Mouse (Mus musculus) cerebellum, adult 18-20 months (tissue): Measurements from ENCODE around the gene Adora3.
A peak's percentile ranks its signal among the peaks of the same experiment; 100 is the strongest.

Experiments used
- DNase-seq, 2 experiments: peaks; one replicate each; pipeline ENCODE4 v3.0.0; 2021

The Adora3 gene

GRCm38 (mm10) chr3:105877252-105877803, 6.7 kb downstream of the Adora3 start:
- DNase-seq = no peak

GRCm38 (mm10) chr3:105877919-105878318, 7.3 kb downstream of the Adora3 start:
- DNase-seq = no peak

GRCm38 (mm10) chr3:105878751-105879150, 8.1 kb downstream of the Adora3 start:
- DNase-seq = no peak

GRCm38 (mm10) chr3:105880419-105880818, 9.8 kb downstream of the Adora3 start:
- no peak for DNase-seq

- no peak for DNase-seq
Measured at GRCm38 (mm10) chr3:105882105-105882504, 11.4 kb downstream of the Adora3 start.

GRCm38 (mm10) chr3:105883111-105883510, 12.5 kb downstream of the Adora3 start:
- no peak for DNase-seq

GRCm38 (mm10) chr3:105888961-105889360, 18.3 kb downstream of the Adora3 start:
- no peak for DNase-seq

GRCm38 (mm10) chr3:105890220-105890619, 19.6 kb downstream of the Adora3 start:
- no peak for DNase-seq

- no peak for DNase-seq
Measured at GRCm38 (mm10) chr3:105891141-105891540, 20.5 kb downstream of the Adora3 start.

GRCm38 (mm10) chr3:105891760-105892571, 21.3 kb downstream of the Adora3 start:
- no peak for DNase-seq

- no peak for DNase-seq
Measured at GRCm38 (mm10) chr3:105892572-105893495, 22.2 kb downstream of the Adora3 start.

- no peak for DNase-seq
Measured at GRCm38 (mm10) chr3:105893941-105894391, 23.3 kb downstream of the Adora3 start.

GRCm38 (mm10) chr3:105894601-105895592, 24.2 kb downstream of the Adora3 start:
- peak; percentile 20 to 31 for DNase-seq

- DNase-seq = no peak
Measured at GRCm38 (mm10) chr3:105896811-105897210, 26.2 kb downstream of the Adora3 start.

- no peak for DNase-seq
Measured at GRCm38 (mm10) chr3:105898325-105898724, 27.7 kb downstream of the Adora3 start.

- no peak for DNase-seq
Measured at GRCm38 (mm10) chr3:105898861-105899260, 28.2 kb downstream of the Adora3 start.

- peak; percentile 76 to 84 for DNase-seq
Measured at GRCm38 (mm10) chr3:105899394-105900147, 28.9 kb downstream of the Adora3 start.

- no peak for DNase-seq
Measured at GRCm38 (mm10) chr3:105900266-105900665, 29.6 kb downstream of the Adora3 start.

GRCm38 (mm10) chr3:105900716-105901115, 30.1 kb downstream of the Adora3 start:
- no peak for DNase-seq

- DNase-seq = no peak
Measured at GRCm38 (mm10) chr3:105901468-105901867, 30.8 kb downstream of the Adora3 start.

GRCm38 (mm10) chr3:105904213-105904612, 33.6 kb downstream of the Adora3 start:
- no peak for DNase-seq
